Mouse (Mus musculus) mammary gland, adult 2 months (tissue): Measurements from ENCODE around the gene Eddm3b. TPM values are rescaled to one million over a fixed set of nuclear protein-coding genes. Genes with fewer than 3 reads are reported as not detected.

Experiments used
- polyA plus RNA-seq: library from polyadenylated mRNA; depleted of rRNA; stranded (reverse); fragments of >200 nt; gene quantifications from 2 replicates; pipeline ENCODE4 v1.2.3, GENCODE M21; 2012; ENCODE audit warnings: low replicate concordance; rRNA removed

Eddm3b gene
- polyA plus RNA-seq = not detected in 2 replicates

GRCm38 (mm10) chr14:51113916-51114560, at the start of gene Eddm3b:
TSS of gene Eddm3b (plus strand) at chr14:51114426.

DNA sequence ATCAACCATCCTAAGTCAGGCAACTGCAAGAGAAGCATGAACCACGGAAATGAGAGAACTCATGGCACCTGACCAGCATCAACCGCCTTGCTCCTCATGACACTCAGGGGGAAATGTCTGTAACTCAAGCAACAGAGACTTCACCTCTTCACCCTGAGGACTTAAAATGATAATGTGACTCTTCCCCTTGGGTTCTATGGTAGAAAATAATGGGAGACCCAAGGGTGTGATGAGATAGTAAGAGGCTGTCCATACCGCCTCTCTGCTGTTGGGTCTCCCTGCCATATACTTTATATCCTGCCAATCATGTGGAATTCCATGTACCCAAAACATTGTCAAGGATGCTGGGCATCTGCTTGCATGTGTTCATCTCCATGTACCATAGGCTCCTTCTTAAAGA, 39.9 kb upstream of the Eddm3b start, which contains the start of gene Olfr750:
Olfr750 (minus strand) TSS at position 101 of the 400 bp plus-strand sequence.

DNA sequence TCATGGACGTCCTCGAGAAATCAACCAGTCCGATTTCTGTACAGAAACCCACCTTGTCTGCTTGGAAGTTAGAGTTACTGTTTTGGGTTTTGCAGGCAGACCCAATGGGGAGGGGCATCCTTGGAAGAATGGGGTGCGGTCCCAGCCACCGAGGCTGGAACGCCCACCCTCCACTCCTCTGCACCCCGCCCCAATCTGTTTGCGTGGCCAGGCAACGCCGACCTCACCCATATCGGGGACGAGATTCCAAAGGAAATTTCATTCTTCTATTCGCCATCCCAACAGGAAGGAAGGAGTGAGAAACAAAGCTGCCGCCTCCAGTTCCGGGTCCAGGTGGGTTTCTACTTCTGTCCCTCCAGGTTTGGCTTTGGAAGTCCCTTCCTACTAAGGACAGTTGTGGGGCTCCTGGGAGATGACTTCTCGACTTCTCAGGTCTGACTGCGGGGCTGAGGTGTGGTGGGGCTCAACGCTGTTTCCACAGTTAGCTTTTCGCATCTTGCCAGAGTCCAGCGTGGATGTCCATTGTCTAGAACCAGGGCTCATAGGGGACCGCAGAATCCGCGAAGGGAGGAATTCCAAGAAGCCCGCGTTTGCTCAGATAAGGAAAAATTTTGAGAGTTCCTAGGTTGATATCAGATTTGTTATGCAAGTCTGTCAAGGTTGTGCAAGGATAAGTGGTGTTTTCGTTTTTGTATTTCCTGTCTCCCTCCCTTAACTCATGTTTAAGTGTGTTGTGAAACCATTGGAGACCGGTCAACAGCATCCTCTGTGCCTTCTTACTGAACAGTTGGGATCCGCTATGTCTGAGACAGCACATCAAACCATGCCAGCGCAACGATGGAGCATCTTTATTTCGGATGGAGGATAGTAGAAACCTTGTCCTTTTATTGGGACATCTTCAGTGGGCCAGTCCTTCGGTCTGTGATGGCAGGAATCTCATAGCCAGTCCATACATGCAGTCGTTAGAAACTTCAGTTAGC, 23.0 kb upstream of the Eddm3b start, which contains the start of the genes Rnase4 and Ang:
Rnase4 (plus strand) TSS at position 157 of the 980 bp plus-strand sequence.
Ang (plus strand) TSS at position 230 of the 980 bp plus-strand sequence.

DNA sequence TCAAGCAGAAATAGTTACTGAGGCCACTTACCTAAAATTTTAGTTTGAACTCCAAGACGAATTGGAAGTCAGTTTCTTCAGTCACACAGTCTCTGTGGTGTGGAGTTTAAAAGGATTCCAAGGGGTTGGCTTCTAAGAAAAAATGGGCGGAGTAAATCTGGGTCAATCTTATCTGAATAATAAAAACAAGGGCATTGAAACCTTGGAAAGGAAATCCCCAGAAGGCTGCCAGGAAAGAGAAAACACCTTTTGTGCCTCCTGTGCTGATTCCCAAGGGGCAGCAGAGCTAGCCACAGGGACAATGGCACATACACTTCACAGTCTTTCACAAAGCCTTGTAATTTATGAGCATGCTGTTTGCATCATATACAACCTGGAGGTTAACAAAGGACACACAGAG, 32.5 kb downstream of the Eddm3b start, which contains the start of gene Rnase1:
Rnase1 (minus strand) TSS at position 101 of the 400 bp plus-strand sequence.

DNA sequence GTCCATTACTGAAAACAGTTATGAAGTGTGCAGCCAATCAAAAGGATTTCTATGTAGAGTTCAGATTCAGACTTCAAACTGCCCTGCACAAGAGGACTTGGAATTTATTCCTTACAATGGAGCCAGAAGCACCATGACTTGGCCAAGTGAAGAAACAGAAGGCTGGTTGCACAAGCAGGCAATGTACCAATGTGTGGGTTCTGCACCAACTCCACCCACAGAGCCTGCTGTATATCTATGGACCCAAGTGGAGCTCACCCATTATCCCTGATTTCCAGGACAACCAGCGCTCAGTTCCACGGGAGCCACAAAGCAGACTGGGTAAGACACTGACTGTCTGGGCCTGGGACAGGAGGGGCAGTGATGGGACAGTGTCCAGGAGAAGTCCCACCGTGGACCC, 47.8 kb downstream of the Eddm3b start, which contains the start of gene Rnase2b:
Rnase2b (plus strand) TSS at position 285 of the 400 bp plus-strand sequence.

Other genes with a start within 250 kb of the Eddm3b start
- gene Tep1, start 243.9 kb upstream of the Eddm3b start, polyA plus RNA-seq = 42.0 and 46.3 TPM in 2 replicates
- 2.2 and 24.0 TPM in 2 replicates for gene Klhl33, start 216.9 kb upstream of the Eddm3b start, polyA plus RNA-seq
- gene Osgep, start 189.5 kb upstream of the Eddm3b start, polyA plus RNA-seq = 91.2 and 179 TPM in 2 replicates
- gene Apex1, start 189.5 kb upstream of the Eddm3b start, polyA plus RNA-seq = 32.1 and 70.1 TPM in 2 replicates
- 100 and 139 TPM in 2 replicates for gene Pip4p1, start 183.6 kb upstream of the Eddm3b start, polyA plus RNA-seq
- gene Pnp, start 183.3 kb upstream of the Eddm3b start, polyA plus RNA-seq = 32.2 and 73.1 TPM in 2 replicates
- 13.4 and 26.9 TPM in 2 replicates for gene Gm49342, start 169.9 kb upstream of the Eddm3b start, polyA plus RNA-seq
- 1.5 and 3.5 TPM in 2 replicates for gene Pnp2, start 158.4 kb upstream of the Eddm3b start, polyA plus RNA-seq
- gene Rnase10, start 106.7 kb upstream of the Eddm3b start, polyA plus RNA-seq = 0.38 and 0.83 TPM in 2 replicates
- not detected in 2 replicates for gene Rnase9, start 72.6 kb upstream of the Eddm3b start, polyA plus RNA-seq
- not detected in 2 replicates for gene Rnase11, start 64.3 kb upstream of the Eddm3b start, polyA plus RNA-seq
- gene Rnase12, start 56.8 kb upstream of the Eddm3b start, polyA plus RNA-seq = not detected in 2 replicates
- not detected in 2 replicates for gene Olfr750, start 40.0 kb upstream of the Eddm3b start, polyA plus RNA-seq
- gene Rnase4, start 23.3 kb upstream of the Eddm3b start, polyA plus RNA-seq = 251 and 590 TPM in 2 replicates
- gene Ang, start 23.3 kb upstream of the Eddm3b start, polyA plus RNA-seq = 13.7 and 30.3 TPM in 2 replicates
- 32.8 and 44.9 TPM in 2 replicates for gene Rnase6, start 9.5 kb downstream of the Eddm3b start, polyA plus RNA-seq
- 0.23 and 1.6 TPM in 2 replicates for gene Rnase1, start 32.4 kb downstream of the Eddm3b start, polyA plus RNA-seq
- 1.9 TPM in 1 of 2 replicates, not detected in the other for gene Rnase2b, start 47.8 kb downstream of the Eddm3b start, polyA plus RNA-seq
- gene Ang2, start 84.7 kb downstream of the Eddm3b start, polyA plus RNA-seq = not detected in 2 replicates
- gene Ear14, start 89.0 kb downstream of the Eddm3b start, polyA plus RNA-seq = not detected in 2 replicates
- 0.20 TPM in 1 of 2 replicates, not detected in the other for gene Rnase2a, start 141.7 kb downstream of the Eddm3b start, polyA plus RNA-seq
- not detected in 2 replicates for gene Gm7247, start 247.3 kb downstream of the Eddm3b start, polyA plus RNA-seq